Mouse (Mus musculus) heart, embryonic 15.5 days (tissue): ENCODE results near the gene Itsn1. TPM values are rescaled to one million over a fixed set of nuclear protein-coding genes. Genes with fewer than 3 reads are reported as not detected.

Experiments used
- ATAC-seq: fragments of 200-750 bp; cut with Nextera tagmentation; replicated peaks from 2 replicates; pipeline ENCODE4 v1.8.0; 2017; ENCODE audit warnings: low read depth, moderate TSS enrichment; ENCODE audit not compliant: insufficient number of reproducible peaks, insufficient read depth, low FRiP score
- H3K27ac ChIP-seq: fragments of 300-500 bp; sonication (generic); 2 replicates; pipeline ENCODE4 v1.5.1; 2015; ENCODE audit warnings: mild to moderate bottlenecking, inconsistent platforms
- H3K27me3 ChIP-seq: fragments of 300-500 bp; sonication (generic); 2 replicates; pipeline ENCODE4 v1.6.1; 2015; ENCODE audit warnings: inconsistent platforms
- H3K36me3 ChIP-seq: fragments of 300-500 bp; sonication (generic); 2 replicates; pipeline ENCODE4 v1.6.1; 2015; ENCODE audit warnings: mild to moderate bottlenecking, inconsistent platforms
- H3K4me1 ChIP-seq: fragments of 300-500 bp; sonication (generic); replicated peaks from 2 replicates; pipeline ENCODE4 v1.6.1; 2015; ENCODE audit warnings: inconsistent platforms
- H3K4me2 ChIP-seq: fragments of 300-500 bp; sonication (generic); 2 replicates; pipeline ENCODE4 v1.6.1; 2015; ENCODE audit warnings: inconsistent platforms, mild to moderate bottlenecking, moderate library complexity
- H3K4me3 ChIP-seq: fragments of 300-500 bp; sonication (generic); 2 replicates; pipeline ENCODE4 v1.5.1; 2015; ENCODE audit warnings: mild to moderate bottlenecking, inconsistent platforms
- H3K9ac ChIP-seq: fragments of 300-500 bp; sonication (generic); 2 replicates; pipeline ENCODE4 v1.6.1; 2015; ENCODE audit warnings: mild to moderate bottlenecking, inconsistent platforms
- H3K9me3 ChIP-seq: fragments of 300-500 bp; sonication (generic); replicated peaks from 2 replicates; pipeline ENCODE4 v1.6.1; 2016; ENCODE audit warnings: inconsistent platforms
- WGBS: fragments of 180-500 bp; shearing (Covaris S2); methylation state at CpG from one replicate; pipeline ENCODE4 v1.1.7; 2015; ENCODE audit warnings: mixed read lengths; 5-methylcytosine and 5-hydroxymethylcytosine counted together
- polyA plus RNA-seq: library from polyadenylated mRNA; unstranded; fragments of >200 nt; fragmentation: Nextera tagmentation; extraction: Ambion mirVana; gene quantifications from 2 replicates; pipeline ENCODE4 v1.2.1, GENCODE M21; 2015

Gene Itsn1
- polyA plus RNA-seq, 1 experiment from 2014 or later, result 17.6 TPM

GRCm38 (mm10) chr16:91820299-91820698 is 91.2 kb downstream of the Itsn1 start:
- Histone ChIP-seq H3K36me3 (peaks cover 63% of the 10 kb centered on the region), H3K4me2 (no peak overlapping the region), H3K9me3 (no peaks in the 10 kb centered on the region), H3K27ac (no peak overlapping the region), H3K27me3 (no peaks in the 10 kb centered on the region), H3K4me3 (no peak overlapping the region), H3K9ac (no peak overlapping the region), H3K4me1 (no peaks in the 10 kb centered on the region)
- WGBS, result 77% methylated on average over 8 of the region's 8 CpGs
- ATAC-seq, result no peak

GRCm38 (mm10) chr16:91822325-91822724 is 93.2 kb downstream of the Itsn1 start:
- H3K36me3 ChIP-seq, result peaks cover 50% of the 10 kb centered on the region
- H3K27ac ChIP-seq, result no peak overlapping the region
- H3K9me3 ChIP-seq, result no peaks in the 10 kb centered on the region
- H3K4me2 ChIP-seq, result no peak overlapping the region
- ATAC-seq, result no peak
- H3K4me1 ChIP-seq, result peaks cover 10% of the 10 kb centered on the region
- WGBS, result 86% methylated on average over 7 of the region's 7 CpGs
- no peak overlapping the region for H3K9ac ChIP-seq
- H3K27me3 ChIP-seq, result no peaks in the 10 kb centered on the region
- no peak overlapping the region for H3K4me3 ChIP-seq

- H3K9me3 ChIP-seq, result no peaks in the 10 kb centered on the region
- H3K4me2 ChIP-seq, result no peak overlapping the region
- 69% methylated on average over 6 of the region's 6 CpGs for WGBS
- H3K9ac ChIP-seq, result no peak overlapping the region
- peaks cover 14% of the 10 kb centered on the region for H3K4me1 ChIP-seq
- H3K27ac ChIP-seq, result no peak overlapping the region
- peaks cover 45% of the 10 kb centered on the region for H3K36me3 ChIP-seq
- no peaks in the 10 kb centered on the region for H3K27me3 ChIP-seq
- no peak for ATAC-seq
- no peak overlapping the region for H3K4me3 ChIP-seq
These were observed 93.7 kb downstream of the Itsn1 start for GRCm38 (mm10) chr16:91822759-91823158.

GRCm38 (mm10) chr16:91825774-91826325 is 96.8 kb downstream of the Itsn1 start:
- H3K4me2 ChIP-seq, result no peak overlapping the region
- H3K9ac ChIP-seq, result no peak overlapping the region
- H3K36me3 ChIP-seq, result peaks cover 19% of the 10 kb centered on the region; the same call in 1 of the 2 replicates
- H3K27ac ChIP-seq, result no peak overlapping the region
- H3K9me3 ChIP-seq, result no peaks in the 10 kb centered on the region
- 61% methylated on average over 9 of the region's 9 CpGs for WGBS
- no peak overlapping the region for H3K4me3 ChIP-seq
- H3K27me3 ChIP-seq, result no peaks in the 10 kb centered on the region
- peaks cover 27% of the 10 kb centered on the region for H3K4me1 ChIP-seq
- no peak for ATAC-seq

- H3K27me3 ChIP-seq, result no peaks in the 10 kb centered on the region
- H3K36me3 ChIP-seq, result peaks cover 15% of the 10 kb centered on the region; the same call in 1 of the 2 replicates
- ATAC-seq, result no peak
- H3K4me3 ChIP-seq, result no peak overlapping the region
- H3K27ac ChIP-seq, result peak overlapping the region; percentile 84
- WGBS, result 62% methylated on average over 2 of the region's 2 CpGs
- H3K4me2 ChIP-seq, result no peak overlapping the region
- no peaks in the 10 kb centered on the region for H3K9me3 ChIP-seq
- peaks cover 27% of the 10 kb centered on the region for H3K4me1 ChIP-seq
- no peak overlapping the region for H3K9ac ChIP-seq
These were observed 97.8 kb downstream of the Itsn1 start for GRCm38 (mm10) chr16:91826893-91827292.

GRCm38 (mm10) chr16:91827456-91827855 is 98.4 kb downstream of the Itsn1 start:
- H3K27me3 ChIP-seq, result no peaks in the 10 kb centered on the region
- peaks cover 27% of the 10 kb centered on the region for H3K4me1 ChIP-seq
- no peak overlapping the region for H3K4me2 ChIP-seq
- no peak overlapping the region for H3K4me3 ChIP-seq
- H3K36me3 ChIP-seq, result peaks cover 12% of the 10 kb centered on the region; the same call in 1 of the 2 replicates
- H3K9ac ChIP-seq, result no peak overlapping the region
- no peak for ATAC-seq
- peak overlapping the region; percentile 84 for H3K27ac ChIP-seq
- no peaks in the 10 kb centered on the region for H3K9me3 ChIP-seq
- 45% methylated on average over 5 of the region's 5 CpGs for WGBS

GRCm38 (mm10) chr16:91828160-91828559 is 99.1 kb downstream of the Itsn1 start:
- Histone ChIP-seq H3K4me2 (no peak overlapping the region), H3K27me3 (no peaks in the 10 kb centered on the region), H3K4me3 (no peak overlapping the region), H3K4me1 (peaks cover 27% of the 10 kb centered on the region), H3K9me3 (no peaks in the 10 kb centered on the region), H3K9ac (no peak overlapping the region), H3K36me3 (peaks cover 12% of the 10 kb centered on the region; the same call in 1 of the 2 replicates), H3K27ac (peak overlapping the region; percentile 84)
- WGBS, result 34% methylated on average over 7 of the region's 7 CpGs
- no peak; the same call in 1 of the 2 replicates for ATAC-seq

GRCm38 (mm10) chr16:91828603-91829002 is 99.5 kb downstream of the Itsn1 start:
- H3K4me3 ChIP-seq, result no peak overlapping the region
- no peak overlapping the region for H3K4me2 ChIP-seq
- no peak overlapping the region for H3K9ac ChIP-seq
- no peaks in the 10 kb centered on the region for H3K9me3 ChIP-seq
- H3K4me1 ChIP-seq, result peaks cover 27% of the 10 kb centered on the region
- peak overlapping the region; percentile 84 for H3K27ac ChIP-seq
- H3K36me3 ChIP-seq, result peaks cover 12% of the 10 kb centered on the region; the same call in 1 of the 2 replicates
- 46% methylated on average over 5 of the region's 5 CpGs for WGBS
- no peaks in the 10 kb centered on the region for H3K27me3 ChIP-seq
- ATAC-seq, result no peak; the same call in 1 of the 2 replicates

GRCm38 (mm10) chr16:91829121-91829520 is 100.0 kb downstream of the Itsn1 start:
- 73% methylated on average over 5 of the region's 5 CpGs for WGBS
- Histone ChIP-seq H3K36me3 (peaks cover 12% of the 10 kb centered on the region; the same call in 1 of the 2 replicates), H3K4me3 (no peak overlapping the region), H3K9ac (no peak overlapping the region), H3K4me1 (peaks cover 27% of the 10 kb centered on the region), H3K9me3 (no peaks in the 10 kb centered on the region), H3K27ac (no peak overlapping the region), H3K27me3 (no peaks in the 10 kb centered on the region), H3K4me2 (no peak overlapping the region)
- no peak for ATAC-seq

- ATAC-seq, result no peak
- Histone ChIP-seq H3K9ac (no peak overlapping the region), H3K36me3 (peaks cover 12% of the 10 kb centered on the region; the same call in 1 of the 2 replicates), H3K4me2 (no peak overlapping the region), H3K27me3 (no peaks in the 10 kb centered on the region), H3K27ac (no peak overlapping the region), H3K9me3 (no peaks in the 10 kb centered on the region), H3K4me1 (peaks cover 27% of the 10 kb centered on the region), H3K4me3 (no peak overlapping the region)
- 90% methylated on average over 23 of the region's 23 CpGs for WGBS
These were observed 101.2 kb downstream of the Itsn1 start for GRCm38 (mm10) chr16:91830260-91830659.

GRCm38 (mm10) chr16:91833121-91833520 is 104.0 kb downstream of the Itsn1 start:
- H3K4me1 ChIP-seq, result peaks cover 9% of the 10 kb centered on the region
- no peak for ATAC-seq
- H3K4me2 ChIP-seq, result no peak overlapping the region
- no peak overlapping the region for H3K27ac ChIP-seq
- H3K9me3 ChIP-seq, result no peaks in the 10 kb centered on the region
- H3K9ac ChIP-seq, result no peak overlapping the region
- H3K27me3 ChIP-seq, result no peaks in the 10 kb centered on the region
- peaks cover 16% of the 10 kb centered on the region; the same call in 1 of the 2 replicates for H3K36me3 ChIP-seq
- no peak overlapping the region for H3K4me3 ChIP-seq
- 88% methylated on average over 5 of the region's 5 CpGs for WGBS

- ATAC-seq, result no peak
- no peak overlapping the region for H3K4me3 ChIP-seq
- peaks cover 16% of the 10 kb centered on the region; the same call in 1 of the 2 replicates for H3K36me3 ChIP-seq
- peaks cover 4% of the 10 kb centered on the region for H3K4me1 ChIP-seq
- H3K27ac ChIP-seq, result no peak overlapping the region
- 81% methylated on average over 2 of the region's 2 CpGs for WGBS
- H3K9ac ChIP-seq, result no peak overlapping the region
- no peaks in the 10 kb centered on the region for H3K9me3 ChIP-seq
- H3K4me2 ChIP-seq, result no peak overlapping the region
- no peaks in the 10 kb centered on the region for H3K27me3 ChIP-seq
These were observed 104.5 kb downstream of the Itsn1 start for GRCm38 (mm10) chr16:91833558-91833957.
